Mouse (Mus musculus): ENCODE results near the gene Cyp2c68. TPM values are rescaled to one million over a fixed set of nuclear protein-coding genes. Genes with fewer than 3 reads are reported as not detected.

Cyp2c68 gene
- not detected for total RNA-seq (2023)

GRCm38 (mm10) chr19:39740920-39741319, at the start of gene Cyp2c68:
Gene Cyp2c68 (minus strand): TSS chr19:39741054.

GRCm38 (mm10) chr19:39648938-39649337, 91.9 kb downstream of the Cyp2c68 start, which contains the start of gene Cyp2c67:
Gene Cyp2c67 (minus strand): TSS chr19:39649051.

Other genes starting within 250 kb of the Cyp2c68 start
- gene Cyp2c39, start 230.2 kb downstream of the Cyp2c68 start, total RNA-seq (2023) = not detected
- not detected for gene Cyp2c67, start 92.0 kb downstream of the Cyp2c68 start, total RNA-seq (2023)
- gene Cyp2c40, start 71.8 kb upstream of the Cyp2c68 start, total RNA-seq (2023) = not detected
- not detected for gene Cyp2c69, start 145.7 kb upstream of the Cyp2c68 start, total RNA-seq (2023)